Mouse (Mus musculus): ENCODE data around the gene Cd99l2.
"Not testable (repeated sequence)": the region's sequence is repeated elsewhere in the genome, so short reads cannot be mapped to it uniquely, and the experiment has no call there.

The Cd99l2 gene

GRCm38 (mm10) chrX:71492634-71493278 lies at the start of gene Cd99l2:
Cd99l2 (minus strand) TSS chrX:71492849.
- DNase-seq, result peak; percentile 91

- DNase-seq, result no peak
Observed at GRCm38 (mm10) chrX:71540821-71541510, 48.3 kb upstream of the Cd99l2 start.

GRCm38 (mm10) chrX:71537791-71538190 lies 45.1 kb upstream of the Cd99l2 start:
- no peak for DNase-seq

GRCm38 (mm10) chrX:71534102-71534501 lies 41.5 kb upstream of the Cd99l2 start:
- no peak for DNase-seq

- DNase-seq, result peak; percentile 6
Observed at GRCm38 (mm10) chrX:71532635-71533034, 40.0 kb upstream of the Cd99l2 start.

- no peak for DNase-seq
Observed at GRCm38 (mm10) chrX:71528646-71529045, 36.0 kb upstream of the Cd99l2 start.

- DNase-seq, result no peak
Observed at GRCm38 (mm10) chrX:71528150-71528549, 35.5 kb upstream of the Cd99l2 start.

- no peak for DNase-seq
Observed at GRCm38 (mm10) chrX:71527461-71527860, 34.8 kb upstream of the Cd99l2 start.

- no peak for DNase-seq
Observed at GRCm38 (mm10) chrX:71525593-71526299, 33.1 kb upstream of the Cd99l2 start.

GRCm38 (mm10) chrX:71524310-71524709 lies 31.7 kb upstream of the Cd99l2 start:
- DNase-seq, result no peak

- DNase-seq, result no peak
Observed at GRCm38 (mm10) chrX:71522889-71523288, 30.2 kb upstream of the Cd99l2 start.

- no peak for DNase-seq
Observed at GRCm38 (mm10) chrX:71519252-71519651, 26.6 kb upstream of the Cd99l2 start.

- not testable (repeated sequence) for DNase-seq
Observed at GRCm38 (mm10) chrX:71506591-71506990, 13.9 kb upstream of the Cd99l2 start.

GRCm38 (mm10) chrX:71493279-71493656 lies 619 bp upstream of the Cd99l2 start:
- DNase-seq, result peak; percentile 4

- DNase-seq, result no peak
Observed at GRCm38 (mm10) chrX:71491931-71492633, 567 bp downstream of the Cd99l2 start.

GRCm38 (mm10) chrX:71489353-71489752 lies 3.3 kb downstream of the Cd99l2 start:
- no peak for DNase-seq

GRCm38 (mm10) chrX:71482244-71482643 lies 10.4 kb downstream of the Cd99l2 start:
- DNase-seq, result no peak

GRCm38 (mm10) chrX:71475992-71476391 lies 16.7 kb downstream of the Cd99l2 start:
- DNase-seq, result no peak

GRCm38 (mm10) chrX:71475497-71475896 lies 17.2 kb downstream of the Cd99l2 start:
- no peak for DNase-seq

- no peak for DNase-seq
Observed at GRCm38 (mm10) chrX:71475084-71475483, 17.6 kb downstream of the Cd99l2 start.

GRCm38 (mm10) chrX:71474296-71474956 lies 18.2 kb downstream of the Cd99l2 start:
- no peak for DNase-seq

- peak; percentile 32 for DNase-seq
Observed at GRCm38 (mm10) chrX:71468639-71469295, 23.9 kb downstream of the Cd99l2 start.
